Mouse (Mus musculus) kidney, adult 2 months (tissue): Measurements from ENCODE around the gene Rxrb. TPM values are rescaled to one million over a fixed set of nuclear protein-coding genes. Genes with fewer than 3 reads are reported as not detected.
A peak's percentile ranks its signal among the peaks of the same experiment; 100 is the strongest.

ENCODE experiments used
- DNase-seq: peaks from one replicate; pipeline ENCODE4 v3.0.0; 2021
- H3K27ac ChIP-seq: fragments of 200-500 bp; 2 replicates; pipeline ENCODE4 v1.5.1; 2012; ENCODE audit warnings: low read depth, low read length, control low read depth, inconsistent platforms; ENCODE audit not compliant: insufficient read depth
- H3K27me3 ChIP-seq: fragments of 200-500 bp; replicated peaks from 2 replicates; pipeline ENCODE4 v1.6.1; 2012; ENCODE audit warnings: mild to moderate bottlenecking, moderate library complexity, low read length, inconsistent platforms; ENCODE audit not compliant: control insufficient read depth, insufficient read depth
- H3K36me3 ChIP-seq: fragments of 200-500 bp; 2 replicates; pipeline ENCODE4 v1.6.1; 2012; ENCODE audit warnings: mild to moderate bottlenecking, moderate library complexity, low read length, inconsistent platforms; ENCODE audit not compliant: control insufficient read depth, insufficient read depth
- H3K4me1 ChIP-seq: fragments of 200-500 bp; 2 replicates; pipeline ENCODE4 v1.6.1; 2011; ENCODE audit warnings: low read length; ENCODE audit not compliant: control insufficient read depth, insufficient read depth
- H3K4me3 ChIP-seq: fragments of 200-500 bp; 2 replicates; pipeline ENCODE4 v1.5.1; 2011; ENCODE audit warnings: mild to moderate bottlenecking, low read depth, low read length, control low read depth; ENCODE audit not compliant: insufficient read depth
- CTCF ChIP-seq: fragments of 200-500 bp; conservative IDR thresholded peaks from 2 replicates; pipeline ENCODE4 v1.5.1; 2011; ENCODE audit warnings: low read depth, mild to moderate bottlenecking, control low read depth, low read length, moderate library complexity, mixed read lengths; ENCODE audit not compliant: insufficient read depth, insufficient read length
- POLR2A ChIP-seq: fragments of 200-500 bp; IDR thresholded peaks from one replicate; pipeline ENCODE4 v1.6.1; 2011; ENCODE audit warnings: low read depth, low read length, control low read depth
- WGBS: fragments of 180-500 bp; shearing (Covaris S2); methylation state at CpG from one replicate; pipeline ENCODE4 v1.1.7; 2018; 5-methylcytosine and 5-hydroxymethylcytosine counted together
- polyA plus RNA-seq: library from polyadenylated mRNA; depleted of rRNA; stranded (reverse); fragments of >200 nt; gene quantifications from 2 replicates; pipeline ENCODE4 v1.2.3, GENCODE M21; 2012

The Rxrb gene
- polyA plus RNA-seq, 1 experiment = 49.3 TPM

- WGBS = 95% methylated on average over 23 of the region's 23 CpGs
- TF ChIP-seq POLR2A = no peak
- TF ChIP-seq CTCF = no peak
- no peak overlapping the region for H3K27ac ChIP-seq
- H3K36me3 ChIP-seq = no peaks in the 10 kb centered on the region
- DNase-seq = no peak
- H3K27me3 ChIP-seq = no peaks in the 10 kb centered on the region
- H3K4me1 ChIP-seq = peaks cover 5% of the 10 kb centered on the region; the same call in 1 of the 2 replicates
- no peak overlapping the region for H3K4me3 ChIP-seq
These were observed 9.8 kb upstream of the Rxrb start for GRCm38 (mm10) chr17:34021539-34022413.

- no peak for DNase-seq
- no peak overlapping the region for H3K27ac ChIP-seq
- H3K4me3 ChIP-seq = no peak overlapping the region
- no peaks in the 10 kb centered on the region for H3K27me3 ChIP-seq
- no peaks in the 10 kb centered on the region for H3K36me3 ChIP-seq
- 96% methylated on average over 14 of the region's 14 CpGs for WGBS
- TF ChIP-seq CTCF (no peak), POLR2A (no peak)
- H3K4me1 ChIP-seq = peaks cover 11% of the 10 kb centered on the region; the same call in 1 of the 2 replicates
These were observed 9.2 kb upstream of the Rxrb start for GRCm38 (mm10) chr17:34022414-34022783.

- H3K27me3 ChIP-seq = no peaks in the 10 kb centered on the region
- no peak overlapping the region for H3K27ac ChIP-seq
- peaks cover 12% of the 10 kb centered on the region; the same call in 1 of the 2 replicates for H3K4me1 ChIP-seq
- no peak overlapping the region for H3K4me3 ChIP-seq
- TF ChIP-seq CTCF = no peak
- TF ChIP-seq POLR2A = no peak
- DNase-seq = no peak
- 98% methylated on average over 20 of the region's 20 CpGs for WGBS
- no peaks in the 10 kb centered on the region for H3K36me3 ChIP-seq
These were observed 8.6 kb upstream of the Rxrb start for GRCm38 (mm10) chr17:34022987-34023386.

- H3K36me3 ChIP-seq = no peaks in the 10 kb centered on the region
- peak overlapping the region; percentile 89 for H3K4me3 ChIP-seq
- 60% methylated on average over 9 of the region's 9 CpGs for WGBS
- DNase-seq = no peak
- TF ChIP-seq POLR2A (no peak), CTCF (no peak)
- H3K27me3 ChIP-seq = no peaks in the 10 kb centered on the region
- peaks cover 12% of the 10 kb centered on the region; the same call in 1 of the 2 replicates for H3K4me1 ChIP-seq
- no peak overlapping the region for H3K27ac ChIP-seq
These were observed 7.9 kb upstream of the Rxrb start for GRCm38 (mm10) chr17:34023678-34024077.

GRCm38 (mm10) chr17:34024317-34024821, 7.2 kb upstream of the Rxrb start, which contains the start of gene Ring1:
Gene Ring1 (minus strand): TSS chr17:34024680.
- Histone ChIP-seq H3K27ac (peak within 1 kb of the TSS; percentile 85), H3K4me3 (peak within 1 kb of the TSS; percentile 89), H3K27me3 (no peaks in the 10 kb centered on the region), H3K36me3 (no peaks in the 10 kb centered on the region), H3K4me1 (peaks cover 12% of the 10 kb centered on the region; the same call in 1 of the 2 replicates)
- WGBS = 2% methylated on average over 53 of the region's 58 CpGs
- TF ChIP-seq POLR2A = peak; percentile 61
- no peak for TF ChIP-seq CTCF
- DNase-seq = peak; percentile 87

GRCm38 (mm10) chr17:34024861-34025755, 6.5 kb upstream of the Rxrb start:
- peak overlapping the region; percentile 89 for H3K4me3 ChIP-seq
- H3K27ac ChIP-seq = peak overlapping the region; percentile 85
- H3K27me3 ChIP-seq = no peaks in the 10 kb centered on the region
- TF ChIP-seq CTCF (no peak), POLR2A (no peak)
- 1% methylated on average over 57 of the region's 57 CpGs for WGBS
- DNase-seq = no peak
- H3K36me3 ChIP-seq = no peaks in the 10 kb centered on the region
- H3K4me1 ChIP-seq = peaks cover 14% of the 10 kb centered on the region; the same call in 1 of the 2 replicates
